Mouse (Mus musculus) lung, embryonic 16.5 days (tissue): ENCODE results near the gene Klhl36. TPM values are rescaled to one million over a fixed set of nuclear protein-coding genes. Genes with fewer than 3 reads are reported as not detected.

ENCODE experiments used
- ATAC-seq: fragments of 200-750 bp; cut with Nextera tagmentation; 2 replicates; pipeline ENCODE4 v1.8.0; 2017; ENCODE audit warnings: low read depth, mild to moderate bottlenecking, moderate library complexity
- H3K27ac ChIP-seq: fragments of 300-500 bp; sonication (generic); 2 replicates; pipeline ENCODE4 v1.5.1; 2014; ENCODE audit warnings: mild to moderate bottlenecking, control low read depth, low read length
- H3K27me3 ChIP-seq: fragments of 300-500 bp; sonication (generic); 2 replicates; pipeline ENCODE4 v1.6.1; 2014; ENCODE audit warnings: low read depth, low read length, mixed read lengths; ENCODE audit not compliant: control insufficient read depth, insufficient read depth
- H3K36me3 ChIP-seq: fragments of 300-500 bp; sonication (generic); 2 replicates; pipeline ENCODE4 v1.6.1; 2014; ENCODE audit warnings: low read length; ENCODE audit not compliant: control insufficient read depth, insufficient read depth
- H3K4me1 ChIP-seq: fragments of 300-500 bp; sonication (generic); replicated peaks from 2 replicates; pipeline ENCODE4 v1.6.1; 2014; ENCODE audit warnings: low read length, mixed read lengths; ENCODE audit not compliant: control insufficient read depth, insufficient read depth
- H3K4me2 ChIP-seq: fragments of 300-500 bp; sonication (generic); 2 replicates; pipeline ENCODE4 v1.6.1; 2014; ENCODE audit warnings: low read depth, low read length, control low read depth
- H3K4me3 ChIP-seq: fragments of 300-500 bp; sonication (generic); 2 replicates; pipeline ENCODE4 v1.5.1; 2014; ENCODE audit warnings: mild to moderate bottlenecking, low read length, control low read depth
- H3K9ac ChIP-seq: fragments of 300-500 bp; sonication (generic); 2 replicates; pipeline ENCODE4 v1.6.1; 2014; ENCODE audit warnings: low read length, control low read depth
- H3K9me3 ChIP-seq: fragments of 300-500 bp; sonication (generic); 2 replicates; pipeline ENCODE4 v1.6.1; 2016; ENCODE audit warnings: low read length; ENCODE audit not compliant: control insufficient read depth
- WGBS: fragments of 180-500 bp; shearing (Covaris S2); extraction: QIAGEN DNeasy Blood & Tissue Kit; methylation state at CpG from one replicate; pipeline ENCODE4 v1.1.7; 2014; 5-methylcytosine and 5-hydroxymethylcytosine counted together
- polyA plus RNA-seq: library from polyadenylated mRNA; unstranded; fragments of >200 nt; fragmentation: Nextera tagmentation; extraction: Ambion mirVana; gene quantifications from 2 replicates; pipeline ENCODE4 v1.2.1, GENCODE M21; 2015

Klhl36 gene
- polyA plus RNA-seq, 1 experiment from 2014 or later, result 15.0 TPM

GRCm38 (mm10) chr8:119832101-119832617 is 29.9 kb upstream of the Klhl36 start:
- no peaks in the 10 kb centered on the region for H3K9me3 ChIP-seq
- H3K4me2 ChIP-seq, result peak overlapping the region; percentile 37; the same call in 1 of the 2 replicates
- H3K4me1 ChIP-seq, result peaks cover 48% of the 10 kb centered on the region
- H3K27ac ChIP-seq, result peak overlapping the region; percentile 59
- no peak overlapping the region for H3K4me3 ChIP-seq
- WGBS, result 35% methylated on average over 7 of the region's 7 CpGs
- peak; percentile 7; the same call in 1 of the 2 replicates for ATAC-seq
- peak overlapping the region; percentile 12; the same call in 1 of the 2 replicates for H3K9ac ChIP-seq
- H3K36me3 ChIP-seq, result no peaks in the 10 kb centered on the region
- H3K27me3 ChIP-seq, result no peaks in the 10 kb centered on the region

- H3K27me3 ChIP-seq, result no peaks in the 10 kb centered on the region
- no peak overlapping the region for H3K4me3 ChIP-seq
- no peak for ATAC-seq
- H3K9ac ChIP-seq, result no peak overlapping the region
- no peak overlapping the region for H3K4me2 ChIP-seq
- peak overlapping the region; percentile 59; the same call in 1 of the 2 replicates for H3K27ac ChIP-seq
- H3K4me1 ChIP-seq, result peaks cover 45% of the 10 kb centered on the region
- no peaks in the 10 kb centered on the region for H3K36me3 ChIP-seq
- no peaks in the 10 kb centered on the region for H3K9me3 ChIP-seq
- WGBS, result 36% methylated on average over 5 of the region's 5 CpGs
Measured at GRCm38 (mm10) chr8:119832931-119833330, 29.1 kb upstream of the Klhl36 start.

GRCm38 (mm10) chr8:119834676-119835075 is 27.4 kb upstream of the Klhl36 start:
- WGBS, result 90% methylated on average over 6 of the region's 6 CpGs
- peaks cover 49% of the 10 kb centered on the region for H3K4me1 ChIP-seq

GRCm38 (mm10) chr8:119835270-119835669 is 26.8 kb upstream of the Klhl36 start:
- Histone ChIP-seq H3K36me3 (no peaks in the 10 kb centered on the region), H3K4me3 (no peak overlapping the region), H3K9me3 (no peaks in the 10 kb centered on the region), H3K9ac (no peak overlapping the region), H3K4me2 (no peak overlapping the region), H3K27ac (no peak overlapping the region), H3K4me1 (peaks cover 47% of the 10 kb centered on the region), H3K27me3 (no peaks in the 10 kb centered on the region)
- WGBS, result 73% methylated on average over 5 of the region's 5 CpGs
- ATAC-seq, result no peak

More at GRCm38 (mm10) chr8:119834676-119835075, 27.4 kb upstream of the Klhl36 start:
- no peak overlapping the region for H3K4me3 ChIP-seq
- no peaks in the 10 kb centered on the region for H3K9me3 ChIP-seq
- no peak overlapping the region for H3K4me2 ChIP-seq
- H3K27me3 ChIP-seq, result no peaks in the 10 kb centered on the region
- no peak overlapping the region for H3K9ac ChIP-seq
- ATAC-seq, result no peak
- H3K36me3 ChIP-seq, result no peaks in the 10 kb centered on the region
- no peak overlapping the region for H3K27ac ChIP-seq

GRCm38 (mm10) chr8:119836831-119837230 is 25.2 kb upstream of the Klhl36 start:
- Histone ChIP-seq H3K4me3 (no peak overlapping the region), H3K4me2 (no peak overlapping the region), H3K27me3 (no peaks in the 10 kb centered on the region), H3K9ac (no peak overlapping the region), H3K36me3 (no peaks in the 10 kb centered on the region), H3K4me1 (peaks cover 37% of the 10 kb centered on the region), H3K27ac (no peak overlapping the region), H3K9me3 (no peaks in the 10 kb centered on the region)
- WGBS, result 80% methylated on average over 4 of the region's 4 CpGs
- no peak for ATAC-seq

GRCm38 (mm10) chr8:119837553-119838071 is 24.5 kb upstream of the Klhl36 start:
- Histone ChIP-seq H3K4me1 (peaks cover 29% of the 10 kb centered on the region), H3K4me2 (peak overlapping the region; percentile 75; the same call in 1 of the 2 replicates), H3K4me3 (peak overlapping the region; percentile 20), H3K27ac (peak overlapping the region; percentile 69), H3K27me3 (no peaks in the 10 kb centered on the region), H3K36me3 (no peaks in the 10 kb centered on the region), H3K9ac (peak overlapping the region; percentile 24; the same call in 1 of the 2 replicates), H3K9me3 (no peaks in the 10 kb centered on the region)
- WGBS, result 37% methylated on average over 10 of the region's 10 CpGs
- ATAC-seq, result no peak

- Histone ChIP-seq H3K4me3 (peak overlapping the region; percentile 20), H3K4me1 (peaks cover 22% of the 10 kb centered on the region), H3K27me3 (no peaks in the 10 kb centered on the region), H3K36me3 (no peaks in the 10 kb centered on the region), H3K9ac (peak overlapping the region; percentile 24; the same call in 1 of the 2 replicates), H3K27ac (peak overlapping the region; percentile 69), H3K4me2 (peak overlapping the region; percentile 75), H3K9me3 (no peaks in the 10 kb centered on the region)
- ATAC-seq, result no peak
- 61% methylated on average over 19 of the region's 19 CpGs for WGBS
Measured at GRCm38 (mm10) chr8:119838100-119838982, 23.7 kb upstream of the Klhl36 start.

GRCm38 (mm10) chr8:119838983-119839340 is 23.1 kb upstream of the Klhl36 start:
- Histone ChIP-seq H3K4me1 (peaks cover 20% of the 10 kb centered on the region), H3K36me3 (no peaks in the 10 kb centered on the region), H3K4me3 (peak overlapping the region; percentile 72), H3K4me2 (peak overlapping the region; percentile 75), H3K9me3 (no peaks in the 10 kb centered on the region), H3K27me3 (no peaks in the 10 kb centered on the region), H3K27ac (no peak overlapping the region), H3K9ac (no peak overlapping the region)
- ATAC-seq, result no peak
- 74% methylated on average over 4 of the region's 4 CpGs for WGBS

GRCm38 (mm10) chr8:119839419-119840021 is 22.5 kb upstream of the Klhl36 start:
- peak overlapping the region; percentile 72 for H3K4me3 ChIP-seq
- 17% methylated on average over 14 of the region's 14 CpGs for WGBS
- H3K4me2 ChIP-seq, result peak overlapping the region; percentile 75
- no peak overlapping the region for H3K27ac ChIP-seq
- H3K36me3 ChIP-seq, result no peaks in the 10 kb centered on the region
- ATAC-seq, result peak; percentile 12; the same call in 1 of the 2 replicates
- H3K9ac ChIP-seq, result peak overlapping the region; percentile 83
- H3K27me3 ChIP-seq, result no peaks in the 10 kb centered on the region
- H3K4me1 ChIP-seq, result peaks cover 20% of the 10 kb centered on the region
- no peaks in the 10 kb centered on the region for H3K9me3 ChIP-seq
